Mouse (Mus musculus) brain, embryonic 14.5 days (tissue): ENCODE results near the gene Eef2k. TPM values are rescaled to one million over a fixed set of nuclear protein-coding genes. Genes with fewer than 3 reads are reported as not detected.

ENCODE experiments used
- DNase-seq: peaks from one replicate; pipeline ENCODE4 v3.0.0-alpha.2; 2011; ENCODE audit warnings: low read depth
- CTCF ChIP-seq: fragments of 200-500 bp; IDR thresholded peaks from 2 replicates; pipeline ENCODE4 v1.5.1; 2012; ENCODE audit warnings: inconsistent platforms, mild to moderate bottlenecking, moderate library complexity, borderline replicate concordance; ENCODE audit not compliant: insufficient read depth, insufficient read length; ENCODE audit errors: extremely low read depth
- POLR2A ChIP-seq: fragments of 200-500 bp; IDR thresholded peaks from 2 replicates; pipeline ENCODE4 v1.6.1; 2012; ENCODE audit warnings: mild to moderate bottlenecking, inconsistent platforms, borderline replicate concordance; ENCODE audit not compliant: poor library complexity, insufficient read depth, insufficient read length, severe bottlenecking; ENCODE audit errors: extremely low read depth
- polyA plus RNA-seq: library from polyadenylated mRNA; depleted of rRNA; stranded (reverse); fragments of >200 nt; gene quantifications from 2 replicates; pipeline ENCODE4 v1.2.3, GENCODE M21; 2012

Gene Eef2k
- polyA plus RNA-seq, 1 experiment, result 34.6 TPM

GRCm38 (mm10) chr7:120860799-120861487 is 18.3 kb downstream of the Eef2k start:
- no peak for DNase-seq
- TF ChIP-seq CTCF (no peak), POLR2A (no peak)

- DNase-seq, result no peak
- no peak for TF ChIP-seq POLR2A
- no peak for TF ChIP-seq CTCF
Observed at GRCm38 (mm10) chr7:120861488-120862047, 18.9 kb downstream of the Eef2k start.

GRCm38 (mm10) chr7:120862196-120862595 is 19.6 kb downstream of the Eef2k start:
- TF ChIP-seq CTCF (no peak), POLR2A (no peak)
- no peak for DNase-seq

- TF ChIP-seq POLR2A (no peak), CTCF (no peak)
- no peak for DNase-seq
Observed at GRCm38 (mm10) chr7:120862626-120863025, 20.0 kb downstream of the Eef2k start.

- TF ChIP-seq CTCF (no peak), POLR2A (no peak)
- DNase-seq, result no peak
Observed at GRCm38 (mm10) chr7:120863476-120863875, 20.8 kb downstream of the Eef2k start.

- peak; percentile 88 for DNase-seq
- TF ChIP-seq CTCF, result no peak
- no peak for TF ChIP-seq POLR2A
Observed at GRCm38 (mm10) chr7:120865100-120865499, 22.5 kb downstream of the Eef2k start.

GRCm38 (mm10) chr7:120865832-120866231 is 23.2 kb downstream of the Eef2k start:
- no peak for DNase-seq

GRCm38 (mm10) chr7:120866684-120867083 is 24.1 kb downstream of the Eef2k start:
- TF ChIP-seq POLR2A (no peak), CTCF (no peak)
- no peak for DNase-seq

More at GRCm38 (mm10) chr7:120865832-120866231, 23.2 kb downstream of the Eef2k start:
- TF ChIP-seq CTCF, result no peak
- TF ChIP-seq POLR2A, result no peak

- no peak for DNase-seq
- TF ChIP-seq CTCF (no peak), POLR2A (no peak)
Observed at GRCm38 (mm10) chr7:120867720-120868119, 25.1 kb downstream of the Eef2k start.

GRCm38 (mm10) chr7:120869883-120870282 is 27.3 kb downstream of the Eef2k start:
- TF ChIP-seq POLR2A (no peak), CTCF (no peak)
- DNase-seq, result no peak

- TF ChIP-seq CTCF (no peak), POLR2A (no peak)
- DNase-seq, result no peak
Observed at GRCm38 (mm10) chr7:120870431-120871008, 27.9 kb downstream of the Eef2k start.

GRCm38 (mm10) chr7:120873083-120873482 is 30.5 kb downstream of the Eef2k start:
- DNase-seq, result no peak
- TF ChIP-seq CTCF, result no peak
- TF ChIP-seq POLR2A, result no peak

GRCm38 (mm10) chr7:120874021-120874420 is 31.4 kb downstream of the Eef2k start:
- DNase-seq, result no peak
- TF ChIP-seq POLR2A, result no peak
- TF ChIP-seq CTCF, result no peak
